Mouse (Mus musculus) forebrain, embryonic 11.5 days (tissue): ENCODE data around the gene Nid2. TPM values are rescaled to one million over a fixed set of nuclear protein-coding genes. Genes with fewer than 3 reads are reported as not detected.

Experiments used
- ATAC-seq: fragments of 200-750 bp; cut with Nextera tagmentation; replicated peaks from 2 replicates; pipeline ENCODE4 v1.8.0; 2017; ENCODE audit warnings: moderate TSS enrichment; ENCODE audit not compliant: low FRiP score
- DNase-seq: peaks from one replicate; pipeline ENCODE4 v3.0.0-alpha.2; 2017; ENCODE audit warnings: low spot score
- H3K27ac ChIP-seq: fragments of 300-500 bp; sonication (generic); 2 replicates; pipeline ENCODE4 v1.5.1; 2014; ENCODE audit warnings: low read depth, low read length
- H3K27me3 ChIP-seq: fragments of 300-500 bp; sonication (generic); 2 replicates; pipeline ENCODE4 v1.6.1; 2014; ENCODE audit warnings: mild to moderate bottlenecking, low read length, mixed read lengths; ENCODE audit not compliant: control insufficient read depth, insufficient read depth
- H3K36me3 ChIP-seq: fragments of 300-500 bp; sonication (generic); 2 replicates; pipeline ENCODE4 v1.6.1; 2014; ENCODE audit warnings: mild to moderate bottlenecking, low read length, moderate library complexity, mixed read lengths; ENCODE audit not compliant: control insufficient read depth, insufficient read depth
- H3K4me1 ChIP-seq: fragments of 300-500 bp; sonication (generic); replicated peaks from 2 replicates; pipeline ENCODE4 v1.6.1; 2014; ENCODE audit warnings: low read length, mixed read lengths; ENCODE audit not compliant: control insufficient read depth, insufficient read depth
- H3K4me2 ChIP-seq: fragments of 300-500 bp; sonication (generic); 2 replicates; pipeline ENCODE4 v1.6.1; 2014; ENCODE audit warnings: low read depth, mild to moderate bottlenecking, low read length, moderate library complexity, mixed read lengths; ENCODE audit not compliant: severe bottlenecking
- H3K4me3 ChIP-seq: fragments of 300-500 bp; sonication (generic); 2 replicates; pipeline ENCODE4 v1.5.1; 2014; ENCODE audit warnings: low read depth, low read length
- H3K9ac ChIP-seq: fragments of 300-500 bp; sonication (generic); 2 replicates; pipeline ENCODE4 v1.6.1; 2014; ENCODE audit warnings: low read length
- H3K9me3 ChIP-seq: fragments of 300-500 bp; sonication (generic); 2 replicates; pipeline ENCODE4 v1.6.1; 2016; ENCODE audit warnings: low read length, mixed read lengths; ENCODE audit not compliant: control insufficient read depth
- WGBS: fragments of 180-500 bp; shearing (Covaris S2); extraction: QIAGEN DNeasy Blood & Tissue Kit; methylation state at CpG from one replicate; pipeline ENCODE4 v1.1.7; 2014; 5-methylcytosine and 5-hydroxymethylcytosine counted together
- polyA plus RNA-seq: library from polyadenylated mRNA; unstranded; fragments of >200 nt; fragmentation: Nextera tagmentation; extraction: Ambion mirVana; gene quantifications from 2 replicates; pipeline ENCODE4 v1.2.1, GENCODE M21; 2014

The Nid2 gene
- polyA plus RNA-seq, 1 experiment from 2014 or later = 46.6 TPM

DNA sequence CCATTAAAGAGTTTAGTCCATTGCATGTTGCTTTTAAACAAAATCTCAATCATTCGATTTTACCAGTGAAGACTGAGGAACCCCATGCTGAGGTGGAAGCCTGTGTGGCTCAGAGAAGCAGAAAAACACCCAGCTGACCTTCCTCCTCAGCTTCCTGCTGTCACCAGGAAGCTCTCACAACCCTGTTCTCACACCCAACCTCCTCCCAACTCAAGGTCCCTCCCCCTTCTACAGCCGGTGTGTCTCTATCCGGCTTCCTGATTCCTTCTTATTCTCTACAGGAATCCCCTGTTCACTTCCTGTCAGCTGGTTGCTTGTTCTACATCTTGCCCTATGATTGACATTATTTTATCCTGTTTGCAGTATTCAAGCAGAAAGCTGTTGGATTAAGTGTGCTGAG lies 38.0 kb upstream of the Nid2 start:
- no peak overlapping the region for H3K9ac ChIP-seq
- H3K27me3 ChIP-seq = no peaks in the 10 kb centered on the region
- H3K4me3 ChIP-seq = no peak overlapping the region
- no peaks in the 10 kb centered on the region; the same call in 1 of the 2 replicates for H3K9me3 ChIP-seq
- H3K4me2 ChIP-seq = no peak overlapping the region
- no peaks in the 10 kb centered on the region for H3K36me3 ChIP-seq
- peaks cover 6% of the 10 kb centered on the region for H3K4me1 ChIP-seq
- H3K27ac ChIP-seq = no peak overlapping the region
- ATAC-seq (no peak), DNase-seq (no peak)
- WGBS = 76% methylated on average over 3 of the region's 3 CpGs

DNA sequence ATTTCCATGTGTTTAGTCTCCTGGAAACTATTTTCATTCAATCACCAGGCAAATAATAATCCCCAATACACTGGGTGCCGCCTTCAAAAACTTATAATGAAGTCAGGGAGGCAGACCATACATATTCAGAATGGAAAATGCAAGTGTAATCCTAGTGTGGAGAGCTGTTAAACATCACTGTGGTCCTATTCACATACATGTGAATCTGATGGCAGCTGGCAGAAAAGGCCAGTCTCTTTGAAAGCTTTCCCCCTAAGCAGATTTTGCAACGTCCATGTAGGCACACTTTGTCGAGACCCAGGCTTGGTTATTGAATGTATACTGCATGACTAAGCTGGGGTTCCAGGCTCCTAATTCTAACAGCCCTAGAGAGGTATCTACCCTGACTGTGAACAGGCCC lies 32.0 kb upstream of the Nid2 start:
- H3K4me2 ChIP-seq = no peak overlapping the region
- 39% methylated on average over 3 of the region's 3 CpGs for WGBS
- H3K4me3 ChIP-seq = no peak overlapping the region
- peaks cover 11% of the 10 kb centered on the region for H3K4me1 ChIP-seq
- H3K27me3 ChIP-seq = no peaks in the 10 kb centered on the region
- no peaks in the 10 kb centered on the region for H3K9me3 ChIP-seq
- H3K36me3 ChIP-seq = no peaks in the 10 kb centered on the region
- ATAC-seq = peak; percentile 56
- H3K27ac ChIP-seq = peak overlapping the region; percentile 70
- no peak overlapping the region for H3K9ac ChIP-seq
- DNase-seq = no peak

DNA sequence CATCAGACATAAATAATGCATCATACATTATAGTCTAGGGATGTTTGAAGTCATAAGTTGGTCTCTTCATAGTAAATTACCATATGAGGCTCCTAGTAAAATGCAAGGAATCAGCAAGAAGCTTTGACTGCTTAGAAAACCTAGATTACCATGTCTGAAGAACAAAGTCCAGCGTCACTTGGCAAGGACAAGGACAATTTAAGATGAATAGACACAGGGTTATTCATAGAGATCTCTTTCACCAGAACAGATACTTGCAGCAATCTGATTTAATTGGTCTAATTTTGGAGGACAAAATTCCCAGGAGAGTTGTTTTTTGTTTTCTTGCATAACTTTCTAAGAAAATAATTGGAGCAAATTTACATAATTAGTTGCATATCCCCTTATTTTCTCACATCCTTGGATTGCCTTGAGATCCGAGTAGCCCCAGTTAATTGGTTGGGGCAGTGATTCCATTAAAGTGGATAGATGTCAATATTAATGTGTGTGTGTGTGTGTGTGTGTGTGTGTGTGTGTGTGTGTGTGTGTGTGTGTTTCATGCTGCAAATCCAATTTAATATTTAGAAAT lies 30.9 kb upstream of the Nid2 start:
- Histone ChIP-seq H3K27ac (peak overlapping the region; percentile 55), H3K9me3 (no peaks in the 10 kb centered on the region), H3K4me3 (no peak overlapping the region), H3K4me2 (no peak overlapping the region), H3K36me3 (no peaks in the 10 kb centered on the region), H3K4me1 (peaks cover 11% of the 10 kb centered on the region), H3K9ac (no peak overlapping the region), H3K27me3 (no peaks in the 10 kb centered on the region)
- no peak for DNase-seq
- WGBS = 35% methylated on average over 2 of the region's 2 CpGs
- ATAC-seq = peak; percentile 82

DNA sequence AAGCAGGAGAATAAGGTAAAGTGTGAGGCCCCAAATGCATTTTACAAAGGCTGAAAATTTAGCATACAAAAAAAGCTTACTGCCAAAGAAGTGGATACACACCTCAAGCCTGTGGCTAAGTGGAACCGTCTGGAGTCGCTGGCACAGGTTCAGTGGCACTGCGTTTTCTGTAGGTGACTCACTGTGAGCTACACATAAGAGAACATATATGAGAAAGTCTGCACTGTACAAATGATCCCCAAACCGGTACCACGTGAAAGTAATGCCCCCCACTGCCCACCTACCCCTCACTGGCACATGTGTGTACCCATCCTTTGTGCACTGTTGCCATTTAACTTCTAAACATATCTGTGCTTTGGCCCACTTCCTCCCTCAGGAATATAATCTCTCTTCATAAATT lies 22.8 kb upstream of the Nid2 start:
- Histone ChIP-seq H3K27me3 (no peaks in the 10 kb centered on the region), H3K4me1 (no peaks in the 10 kb centered on the region), H3K27ac (no peak overlapping the region), H3K4me3 (no peak overlapping the region), H3K36me3 (no peaks in the 10 kb centered on the region), H3K9me3 (no peaks in the 10 kb centered on the region), H3K4me2 (no peak overlapping the region), H3K9ac (no peak overlapping the region)
- ATAC-seq = no peak
- no peak for DNase-seq
- WGBS = 86% methylated on average over 5 of the region's 5 CpGs

DNA sequence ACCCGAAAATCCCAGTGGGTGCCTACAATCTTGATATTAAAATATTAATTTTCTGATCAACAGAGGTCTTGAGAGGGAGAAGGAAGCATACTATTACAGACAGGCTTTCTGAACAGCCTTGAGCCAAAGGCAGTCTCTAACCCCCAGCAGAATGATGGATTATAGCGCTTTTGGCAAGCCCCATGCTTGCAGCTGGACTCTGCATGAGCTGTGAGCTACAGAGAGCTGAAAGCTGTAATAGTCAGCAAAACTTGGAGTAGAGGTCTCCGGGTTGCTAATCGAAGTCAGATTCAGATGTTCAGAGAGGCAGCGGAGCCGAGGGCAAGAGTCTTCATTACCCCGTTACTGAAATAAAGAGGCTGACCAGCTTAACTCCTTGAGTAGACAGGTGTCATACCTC lies 22.3 kb upstream of the Nid2 start:
- H3K36me3 ChIP-seq = no peaks in the 10 kb centered on the region
- no peaks in the 10 kb centered on the region for H3K27me3 ChIP-seq
- ATAC-seq = no peak
- no peak overlapping the region for H3K4me2 ChIP-seq
- no peak overlapping the region for H3K27ac ChIP-seq
- no peaks in the 10 kb centered on the region for H3K4me1 ChIP-seq
- no peaks in the 10 kb centered on the region for H3K9me3 ChIP-seq
- 90% methylated on average over 7 of the region's 7 CpGs for WGBS
- H3K9ac ChIP-seq = no peak overlapping the region
- DNase-seq = no peak
- H3K4me3 ChIP-seq = no peak overlapping the region

DNA sequence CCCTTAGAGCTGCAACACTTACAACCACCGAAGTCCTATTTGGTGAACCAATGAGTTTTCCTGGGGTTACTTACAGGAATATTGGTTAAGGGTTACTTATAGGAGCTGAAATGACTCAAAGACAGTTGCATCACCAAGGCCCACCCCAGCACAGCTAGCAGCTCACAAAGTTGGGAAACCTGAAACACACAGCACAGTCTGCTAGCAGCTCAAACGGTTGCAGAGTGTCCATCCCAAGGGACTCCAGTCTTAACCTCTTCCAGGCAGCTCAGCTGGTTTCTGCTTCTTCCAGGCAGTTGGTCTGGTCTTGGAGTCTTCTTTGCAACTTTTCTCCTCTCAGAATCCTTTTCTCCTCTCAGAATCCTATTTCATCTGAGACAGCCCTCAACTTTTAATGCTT lies 19.0 kb upstream of the Nid2 start:
- no peaks in the 10 kb centered on the region; the same call in 1 of the 2 replicates for H3K4me1 ChIP-seq
- no peak overlapping the region for H3K27ac ChIP-seq
- no peaks in the 10 kb centered on the region for H3K9me3 ChIP-seq
- no peak for ATAC-seq
- WGBS = 77% methylated on average over 2 of the region's 2 CpGs
- H3K27me3 ChIP-seq = no peaks in the 10 kb centered on the region
- H3K36me3 ChIP-seq = no peaks in the 10 kb centered on the region
- DNase-seq = no peak
- no peak overlapping the region for H3K9ac ChIP-seq
- no peak overlapping the region for H3K4me3 ChIP-seq
- H3K4me2 ChIP-seq = no peak overlapping the region

DNA sequence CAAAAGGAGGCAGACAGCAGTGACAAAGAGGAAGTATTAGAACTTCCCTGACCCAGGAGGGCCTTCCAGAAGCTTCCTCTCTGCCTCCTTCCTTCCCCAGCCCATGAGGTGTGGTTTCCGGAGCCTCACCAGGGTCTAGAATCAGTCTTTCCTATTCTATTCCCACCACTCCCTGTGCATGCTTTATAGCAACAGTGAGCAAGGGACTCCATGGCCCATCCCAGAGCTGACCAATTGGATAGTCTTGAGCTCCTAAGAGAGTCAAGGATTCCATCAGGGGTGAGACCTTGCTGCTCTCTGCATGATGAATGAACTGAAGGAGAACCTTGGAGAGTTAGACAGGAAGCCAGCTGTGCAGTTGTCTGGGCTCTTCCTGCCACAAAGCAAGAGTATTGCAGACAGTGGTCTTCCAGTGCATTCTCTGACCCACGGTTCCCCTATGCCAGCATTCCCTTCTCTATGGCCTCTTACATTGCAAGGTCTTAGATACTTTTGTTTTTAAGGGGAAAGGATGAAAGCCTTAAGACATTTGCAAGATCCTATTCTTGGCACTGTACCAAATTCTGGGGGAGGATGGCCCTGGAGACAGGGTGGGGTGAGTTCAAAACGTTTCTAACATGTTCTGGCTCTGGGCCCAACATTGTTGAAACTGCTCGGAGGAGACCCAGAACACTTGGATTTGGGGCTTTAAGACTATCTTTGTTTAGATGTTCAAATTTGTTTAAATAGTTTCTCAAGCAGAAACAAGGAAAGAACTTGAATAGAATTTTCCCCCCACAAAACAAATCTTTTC lies 17.4 kb upstream of the Nid2 start:
- no peak overlapping the region for H3K4me3 ChIP-seq
- no peaks in the 10 kb centered on the region for H3K9me3 ChIP-seq
- no peak overlapping the region for H3K27ac ChIP-seq
- H3K27me3 ChIP-seq = no peaks in the 10 kb centered on the region
- H3K36me3 ChIP-seq = no peaks in the 10 kb centered on the region
- peaks cover 1% of the 10 kb centered on the region; the same call in 1 of the 2 replicates for H3K4me1 ChIP-seq
- DNase-seq (no peak), ATAC-seq (no peak)
- no peak overlapping the region for H3K9ac ChIP-seq
- WGBS = 76% methylated on average over 4 of the region's 4 CpGs
- no peak overlapping the region for H3K4me2 ChIP-seq

DNA sequence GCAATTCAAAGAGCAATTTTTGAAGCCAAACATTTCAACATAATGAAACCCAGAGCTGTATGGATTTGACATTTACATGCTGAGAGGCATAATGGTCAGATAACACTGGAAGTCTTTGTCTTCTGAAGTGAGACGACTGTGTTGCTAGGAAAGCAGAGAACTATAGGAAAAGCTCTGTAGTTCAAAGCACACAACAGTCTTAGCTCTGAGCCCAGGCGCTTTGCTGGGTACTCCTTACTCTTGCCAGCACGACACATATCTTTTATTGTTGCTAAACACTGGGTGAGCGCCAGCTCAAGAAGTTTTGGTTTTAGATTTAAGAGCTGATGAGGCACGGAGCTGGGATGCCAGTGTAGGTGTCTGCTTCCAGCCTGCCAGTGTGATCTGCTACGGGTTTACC lies 15.8 kb upstream of the Nid2 start:
- H3K4me2 ChIP-seq = no peak overlapping the region
- H3K27me3 ChIP-seq = no peaks in the 10 kb centered on the region
- no peak overlapping the region for H3K4me3 ChIP-seq
- H3K9ac ChIP-seq = no peak overlapping the region
- H3K27ac ChIP-seq = peak overlapping the region; percentile 27; the same call in 1 of the 2 replicates
- ATAC-seq (no peak), DNase-seq (no peak)
- H3K36me3 ChIP-seq = no peaks in the 10 kb centered on the region
- H3K4me1 ChIP-seq = peaks cover 1% of the 10 kb centered on the region; the same call in 1 of the 2 replicates
- no peaks in the 10 kb centered on the region for H3K9me3 ChIP-seq
- WGBS = 34% methylated on average over 6 of the region's 6 CpGs

DNA sequence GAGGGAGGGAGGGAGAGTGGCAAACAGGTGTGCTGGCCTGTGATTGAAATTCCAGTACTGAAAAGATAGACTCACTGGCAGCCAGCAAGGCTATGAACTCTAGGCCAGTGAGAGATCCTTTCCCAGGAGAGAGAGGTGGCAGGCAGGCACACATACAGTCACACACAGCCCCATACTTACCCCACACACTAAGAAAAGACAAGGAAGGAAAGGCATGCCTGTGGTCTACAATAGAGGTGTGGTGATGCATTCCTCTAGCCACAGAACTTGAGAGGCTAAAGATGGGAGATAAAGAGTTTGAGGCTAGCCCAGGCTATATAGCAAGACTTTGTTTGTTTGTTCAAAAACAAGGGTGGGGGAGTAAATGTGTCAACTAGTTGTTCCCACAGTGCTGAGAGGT lies 13.5 kb upstream of the Nid2 start:
- Histone ChIP-seq H3K9ac (no peak overlapping the region), H3K27me3 (no peaks in the 10 kb centered on the region), H3K27ac (no peak overlapping the region), H3K36me3 (no peaks in the 10 kb centered on the region), H3K4me1 (peaks cover 1% of the 10 kb centered on the region; the same call in 1 of the 2 replicates), H3K9me3 (no peaks in the 10 kb centered on the region), H3K4me2 (no peak overlapping the region), H3K4me3 (no peak overlapping the region)
- no peak for ATAC-seq
- no peak for DNase-seq
